Mouse (Mus musculus): ENCODE results near the gene Hoxc6. TPM values are rescaled to one million over a fixed set of nuclear protein-coding genes. Genes with fewer than 3 reads are reported as not detected.

The Hoxc6 gene
- not detected for polyA plus RNA-seq (2017; shearing (Covaris generic))

DNA sequence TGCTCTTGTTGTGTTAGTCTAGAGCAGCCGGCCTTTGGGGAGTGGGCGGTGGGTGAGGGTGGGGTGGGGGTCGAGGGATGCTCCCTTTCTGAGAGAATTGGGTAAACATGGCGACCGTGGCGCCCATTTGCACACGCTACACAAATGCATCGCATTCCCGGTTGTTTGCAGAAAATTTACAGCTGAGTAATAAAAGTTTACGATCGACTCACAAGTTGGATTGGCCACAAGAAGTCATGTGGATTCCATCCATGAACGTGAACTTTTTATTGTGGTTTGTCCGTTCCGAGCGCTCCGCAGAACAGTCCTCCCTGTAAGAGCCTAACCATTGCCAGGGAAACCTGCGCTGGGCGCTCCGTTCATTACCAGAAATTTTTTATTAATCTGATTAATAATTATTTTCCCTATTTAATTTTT, at the start of gene Hoxc6:
TSS of gene Hoxc6 (plus strand) at position 319 of the 417 bp plus-strand sequence.

GRCm38 (mm10) chr15:102954192-102955006, 43.7 kb upstream of the Hoxc6 start, which contains the start of gene Hoxc11:
Gene Hoxc11, plus strand, starts transcription at chr15:102954427.

DNA sequence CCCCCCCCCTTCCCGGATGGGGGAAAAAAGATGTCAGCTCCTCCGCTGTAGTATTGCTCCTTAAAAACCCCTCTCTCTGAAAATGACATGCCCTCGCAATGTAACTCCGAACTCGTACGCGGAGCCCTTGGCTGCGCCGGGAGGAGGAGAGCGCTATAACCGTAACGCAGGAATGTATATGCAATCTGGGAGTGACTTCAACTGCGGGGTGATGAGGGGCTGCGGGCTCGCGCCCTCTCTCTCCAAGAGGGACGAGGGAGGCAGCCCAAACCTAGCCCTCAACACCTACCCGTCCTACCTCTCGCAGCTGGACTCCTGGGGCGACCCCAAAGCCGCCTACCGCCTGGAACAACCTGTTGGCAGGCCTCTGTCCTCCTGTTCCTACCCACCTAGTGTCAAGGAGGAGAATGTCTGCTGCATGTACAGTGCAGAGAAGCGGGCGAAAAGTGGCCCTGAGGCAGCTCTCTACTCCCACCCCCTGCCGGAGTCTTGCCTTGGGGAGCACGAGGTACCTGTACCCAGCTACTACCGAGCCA, 31.2 kb upstream of the Hoxc6 start, which contains the start of gene Hoxc10:
TSS of gene Hoxc10 (plus strand) at position 21 of the 536 bp plus-strand sequence.

GRCm38 (mm10) chr15:102967312-102967510, 30.8 kb upstream of the Hoxc6 start, which contains the start of gene Hoxc5:
Gene Hoxc5, plus strand, starts transcription at chr15:102967443.

DNA sequence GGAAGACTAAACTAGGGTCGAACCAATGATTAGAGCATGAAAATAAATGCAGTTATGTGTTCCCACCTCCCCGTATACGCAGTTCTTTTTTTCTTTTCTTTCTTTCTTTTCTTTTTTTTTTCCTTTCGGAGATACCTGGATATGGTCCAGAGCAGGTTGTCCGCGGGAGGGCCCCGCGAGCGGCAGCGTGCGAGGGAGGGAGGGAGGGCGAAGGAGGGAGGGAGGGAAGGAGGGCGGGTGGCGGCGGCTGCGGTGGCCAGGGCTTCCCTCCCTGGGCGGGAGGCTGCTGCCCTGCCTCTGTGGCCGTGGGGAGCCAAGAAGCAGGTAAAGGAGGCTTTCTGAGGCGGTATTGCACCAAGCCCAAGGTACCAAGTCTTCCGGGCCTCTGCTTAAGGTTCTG, 21.9 kb upstream of the Hoxc6 start, which contains the start of gene Hoxc9:
TSS of gene Hoxc9 (plus strand) at position 269 of the 400 bp plus-strand sequence.

DNA sequence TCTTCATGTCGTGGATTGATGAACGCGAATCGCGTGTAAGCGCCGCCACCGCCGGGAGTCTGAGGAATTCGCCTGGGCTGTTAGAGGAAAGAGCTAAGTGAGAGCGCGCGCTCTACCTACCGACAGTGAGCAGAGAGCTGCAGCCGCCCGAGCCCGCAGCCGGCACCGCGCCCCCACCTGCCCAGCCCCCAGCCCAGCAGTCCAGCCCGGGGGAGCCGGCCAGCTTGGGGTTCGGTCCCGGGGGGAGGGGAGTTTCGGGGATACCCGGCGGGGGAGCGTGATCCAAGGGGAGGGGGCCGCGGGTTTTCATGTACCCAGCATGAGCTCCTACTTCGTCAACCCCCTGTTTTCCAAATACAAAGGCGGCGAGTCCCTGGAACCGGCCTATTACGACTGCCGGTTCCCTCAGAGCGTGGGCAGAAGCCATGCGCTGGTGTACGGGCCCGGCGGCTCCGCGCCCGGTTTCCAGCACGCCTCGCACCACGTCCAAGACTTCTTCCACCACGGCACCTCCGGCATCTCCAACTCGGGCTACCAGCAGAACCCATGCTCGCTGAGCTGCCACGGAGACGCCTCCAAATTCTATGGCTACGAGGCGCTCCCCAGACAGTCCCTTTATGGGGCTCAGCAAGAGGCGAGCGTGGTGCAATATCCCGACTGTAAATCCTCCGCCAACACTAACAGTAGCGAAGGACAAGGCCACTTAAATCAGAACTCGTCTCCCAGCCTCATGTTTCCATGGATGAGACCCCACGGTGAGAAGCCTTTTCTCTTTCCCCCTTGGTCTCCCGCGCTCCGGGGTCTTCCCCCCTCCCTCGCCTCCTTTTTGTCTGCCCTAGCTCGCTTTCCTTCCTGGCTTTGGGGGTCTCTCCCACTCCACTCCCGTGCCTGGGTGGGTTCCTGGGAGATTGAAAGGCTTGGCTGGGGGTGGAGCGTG, 7.3 kb upstream of the Hoxc6 start, which contains the start of gene Hoxc8:
TSS of gene Hoxc8 (plus strand) at position 147 of the 937 bp plus-strand sequence.

GRCm38 (mm10) chr15:103018636-103019035, 20.6 kb downstream of the Hoxc6 start, which contains the start of gene Hoxc4:
Gene Hoxc4, plus strand, starts transcription at chr15:103018934.

Other genes starting within 250 kb of the Hoxc6 start
- gene Hoxc13, start 77.2 kb upstream of the Hoxc6 start, polyA plus RNA-seq (2017; shearing (Covaris generic)), result 0.15 TPM
- gene Hoxc12, start 61.5 kb upstream of the Hoxc6 start, polyA plus RNA-seq (2017; shearing (Covaris generic)), result not detected
- not detected for gene Hoxc11, start 43.8 kb upstream of the Hoxc6 start, polyA plus RNA-seq (2017; shearing (Covaris generic))
- 0.20 TPM for gene Hoxc10, start 31.5 kb upstream of the Hoxc6 start, polyA plus RNA-seq (2017; shearing (Covaris generic))
- gene Hoxc5, start 30.8 kb upstream of the Hoxc6 start, polyA plus RNA-seq (2017; shearing (Covaris generic)), result not detected
- gene Hoxc9, start 21.8 kb upstream of the Hoxc6 start, polyA plus RNA-seq (2017; shearing (Covaris generic)), result not detected
- gene Hoxc8, start 7.7 kb upstream of the Hoxc6 start, polyA plus RNA-seq (2017; shearing (Covaris generic)), result not detected
- gene Hoxc4, start 20.7 kb downstream of the Hoxc6 start, polyA plus RNA-seq (2017; shearing (Covaris generic)), result not detected
- gene Smug1, start 168.8 kb downstream of the Hoxc6 start, polyA plus RNA-seq (2017; shearing (Covaris generic)), result 4.1 TPM
- gene Cbx5, start 241.6 kb downstream of the Hoxc6 start, polyA plus RNA-seq (2017; shearing (Covaris generic)), result 10.3 TPM
- gene Hnrnpa1, start 242.2 kb downstream of the Hoxc6 start, polyA plus RNA-seq (2017; shearing (Covaris generic)), result 147 TPM

Data from effector memory CD4-positive, alpha-beta T cell, adult 7 months (primary cell).